Mouse (Mus musculus) intestine, embryonic 14.5 days (tissue): ENCODE results near the gene Cenpc1. TPM values are rescaled to one million over a fixed set of nuclear protein-coding genes. Genes with fewer than 3 reads are reported as not detected.

Source experiments
- ATAC-seq: fragments of 200-750 bp; cut with Nextera tagmentation; replicated peaks from 2 replicates; pipeline ENCODE4 v1.8.0; 2017; ENCODE audit warnings: low read depth, moderate number of reproducible peaks, moderate TSS enrichment, moderate library complexity; ENCODE audit not compliant: low FRiP score, low TSS enrichment
- DNase-seq: peaks from one replicate; pipeline ENCODE4 v3.0.0-alpha.2; 2018; ENCODE audit warnings: low spot score
- H3K27ac ChIP-seq: fragments of 300-500 bp; sonication (generic); 2 replicates; pipeline ENCODE4 v1.5.1; 2014; ENCODE audit warnings: low read depth, mild to moderate bottlenecking, control low read depth
- H3K27me3 ChIP-seq: fragments of 300-500 bp; sonication (generic); replicated peaks from 2 replicates; pipeline ENCODE4 v1.6.1; 2014; ENCODE audit warnings: low read length, control low read depth; ENCODE audit not compliant: control insufficient read depth, insufficient read depth
- H3K36me3 ChIP-seq: fragments of 300-500 bp; sonication (generic); 2 replicates; pipeline ENCODE4 v1.6.1; 2014; ENCODE audit warnings: low read length, control low read depth; ENCODE audit not compliant: control insufficient read depth, insufficient read depth
- H3K4me1 ChIP-seq: fragments of 300-500 bp; sonication (generic); replicated peaks from 2 replicates; pipeline ENCODE4 v1.6.1; 2014; ENCODE audit warnings: low read length, control low read depth, mixed read lengths; ENCODE audit not compliant: control insufficient read depth, insufficient read depth
- H3K4me2 ChIP-seq: fragments of 300-500 bp; sonication (generic); 2 replicates; pipeline ENCODE4 v1.6.1; 2014; ENCODE audit warnings: low read length
- H3K4me3 ChIP-seq: fragments of 300-500 bp; sonication (generic); 2 replicates; pipeline ENCODE4 v1.5.1; 2014; ENCODE audit warnings: low read depth, low read length, control low read depth, mixed read lengths
- H3K9ac ChIP-seq: fragments of 300-500 bp; sonication (generic); 2 replicates; pipeline ENCODE4 v1.6.1; 2014; ENCODE audit warnings: mild to moderate bottlenecking, low read length
- H3K9me3 ChIP-seq: fragments of 300-500 bp; sonication (generic); 2 replicates; pipeline ENCODE4 v1.6.1; 2016; ENCODE audit warnings: low read length, control low read depth; ENCODE audit not compliant: control insufficient read depth
- WGBS: fragments of 180-500 bp; shearing (Covaris S2); extraction: QIAGEN DNeasy Blood & Tissue Kit; methylation state at CpG from one replicate; pipeline ENCODE4 v1.1.7; 2014; 5-methylcytosine and 5-hydroxymethylcytosine counted together
- polyA plus RNA-seq: library from polyadenylated mRNA; unstranded; fragments of >200 nt; fragmentation: Nextera tagmentation; extraction: Ambion mirVana; gene quantifications from 2 replicates; pipeline ENCODE4 v1.2.1, GENCODE M21; 2014

Cenpc1 gene
- polyA plus RNA-seq, 1 experiment from 2014 or later, result 30.5 TPM

GRCm38 (mm10) chr5:86065876-86066550 lies 630 bp upstream of the Cenpc1 start:
- H3K4me1 ChIP-seq, result no peaks in the 10 kb centered on the region
- ATAC-seq, result peak; percentile 67
- no peaks in the 10 kb centered on the region for H3K9me3 ChIP-seq
- H3K27ac ChIP-seq, result peak overlapping the region; percentile 77
- H3K27me3 ChIP-seq, result no peaks in the 10 kb centered on the region
- peak overlapping the region; percentile 81 for H3K4me2 ChIP-seq
- DNase-seq, result no peak
- H3K9ac ChIP-seq, result peak overlapping the region; percentile 41
- peak overlapping the region; percentile 75 for H3K4me3 ChIP-seq
- H3K36me3 ChIP-seq, result no peaks in the 10 kb centered on the region
- under 1% methylated on average over 17 of the region's 17 CpGs for WGBS

GRCm38 (mm10) chr5:86063501-86063900 lies 1.9 kb downstream of the Cenpc1 start:
- Histone ChIP-seq H3K9ac (no peak overlapping the region), H3K4me2 (peak overlapping the region; percentile 60; the same call in 1 of the 2 replicates), H3K27me3 (no peaks in the 10 kb centered on the region), H3K4me1 (no peaks in the 10 kb centered on the region), H3K9me3 (no peaks in the 10 kb centered on the region), H3K4me3 (no peak overlapping the region), H3K36me3 (peaks cover 10% of the 10 kb centered on the region; the same call in 1 of the 2 replicates), H3K27ac (no peak overlapping the region)
- no peak for ATAC-seq
- 100% methylated on average over 1 of the region's 1 CpGs for WGBS
- no peak for DNase-seq

GRCm38 (mm10) chr5:86029820-86030219 lies 35.6 kb downstream of the Cenpc1 start:
- Histone ChIP-seq H3K27ac (no peak overlapping the region), H3K4me2 (no peak overlapping the region), H3K4me3 (no peak overlapping the region), H3K9me3 (no peaks in the 10 kb centered on the region), H3K4me1 (no peaks in the 10 kb centered on the region), H3K36me3 (peaks cover 70% of the 10 kb centered on the region), H3K27me3 (no peaks in the 10 kb centered on the region), H3K9ac (no peak overlapping the region)
- ATAC-seq, result no peak
- 81% methylated on average over 2 of the region's 2 CpGs for WGBS
- DNase-seq, result no peak

- no peak overlapping the region for H3K27ac ChIP-seq
- H3K4me2 ChIP-seq, result no peak overlapping the region
- DNase-seq (no peak), ATAC-seq (no peak)
- no peak overlapping the region for H3K4me3 ChIP-seq
- H3K4me1 ChIP-seq, result no peaks in the 10 kb centered on the region
- WGBS, result 94% methylated on average over 6 of the region's 6 CpGs
- H3K9me3 ChIP-seq, result no peaks in the 10 kb centered on the region
- no peaks in the 10 kb centered on the region for H3K27me3 ChIP-seq
- H3K9ac ChIP-seq, result no peak overlapping the region
- no peaks in the 10 kb centered on the region for H3K36me3 ChIP-seq
Measured at GRCm38 (mm10) chr5:85996545-85997510, 68.6 kb downstream of the Cenpc1 start.

GRCm38 (mm10) chr5:85994551-85994950 lies 70.8 kb downstream of the Cenpc1 start:
- no peak for ATAC-seq
- Histone ChIP-seq H3K27ac (no peak overlapping the region), H3K27me3 (no peaks in the 10 kb centered on the region), H3K4me1 (no peaks in the 10 kb centered on the region), H3K4me3 (no peak overlapping the region), H3K9ac (no peak overlapping the region), H3K4me2 (no peak overlapping the region), H3K9me3 (no peaks in the 10 kb centered on the region), H3K36me3 (no peaks in the 10 kb centered on the region)
- no peak for DNase-seq
- WGBS, result 58% methylated on average over 1 of the region's 1 CpGs

DNA sequence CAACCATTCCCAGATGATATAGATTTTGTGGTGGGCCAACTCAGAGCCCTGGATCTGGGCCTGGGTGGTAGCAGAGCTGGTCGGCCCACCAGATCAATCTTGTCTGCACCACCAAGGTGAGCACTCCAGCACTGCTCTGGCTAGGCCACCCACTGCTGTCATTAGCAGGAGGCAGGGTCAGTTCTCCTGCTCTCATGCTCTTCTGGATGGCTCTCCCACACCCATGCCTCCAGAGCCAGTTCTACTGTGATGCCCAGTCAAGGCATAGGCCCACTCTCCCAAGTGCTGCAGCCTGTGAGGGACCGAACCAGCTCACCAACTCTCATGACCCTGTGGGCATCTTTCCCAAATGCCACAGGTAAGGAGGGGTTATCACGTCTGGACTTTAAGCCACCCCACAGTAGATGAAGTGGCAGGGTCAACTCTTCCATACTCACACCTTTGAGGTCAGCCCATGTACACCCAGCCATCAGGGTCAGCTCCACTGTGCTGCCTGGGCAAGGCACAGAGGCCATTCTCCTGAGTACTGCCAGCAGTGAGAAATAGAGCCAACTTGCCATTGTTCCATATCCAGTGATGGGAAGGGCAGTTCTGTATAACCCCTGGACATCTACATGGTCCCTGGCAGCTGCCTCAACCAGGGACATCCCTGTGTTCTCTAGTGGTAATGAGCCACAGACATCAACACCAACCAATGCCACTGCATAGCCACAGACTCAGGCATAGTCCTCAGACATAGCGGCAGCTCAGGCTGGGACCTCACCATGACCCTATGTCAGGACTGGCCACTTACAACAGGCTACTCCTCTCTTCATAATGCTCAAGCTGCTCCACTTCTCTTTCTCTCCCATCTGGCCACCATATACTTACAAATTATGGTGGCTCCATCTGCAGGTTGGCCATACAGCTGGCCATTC lies 72.3 kb downstream of the Cenpc1 start:
- H3K9me3 ChIP-seq, result no peaks in the 10 kb centered on the region
- H3K36me3 ChIP-seq, result no peaks in the 10 kb centered on the region
- 81% methylated on average over 4 of the region's 4 CpGs for WGBS
- H3K4me1 ChIP-seq, result no peaks in the 10 kb centered on the region
- H3K9ac ChIP-seq, result no peak overlapping the region
- no peak overlapping the region for H3K27ac ChIP-seq
- ATAC-seq (0 out of 2 replicates have a peak, but pooled peaks have one; percentile 32), DNase-seq (no peak)
- no peaks in the 10 kb centered on the region for H3K27me3 ChIP-seq
- H3K4me3 ChIP-seq, result no peak overlapping the region
- no peak overlapping the region for H3K4me2 ChIP-seq

- no peaks in the 10 kb centered on the region for H3K4me1 ChIP-seq
- no peaks in the 10 kb centered on the region for H3K36me3 ChIP-seq
- no peak overlapping the region for H3K4me3 ChIP-seq
- H3K9ac ChIP-seq, result no peak overlapping the region
- no peak for DNase-seq
- no peak overlapping the region for H3K27ac ChIP-seq
- H3K4me2 ChIP-seq, result no peak overlapping the region
- 40% methylated on average over 1 of the region's 1 CpGs for WGBS
- no peak for ATAC-seq
- no peaks in the 10 kb centered on the region for H3K27me3 ChIP-seq
- H3K9me3 ChIP-seq, result no peaks in the 10 kb centered on the region
Measured at GRCm38 (mm10) chr5:85992055-85992454, 73.3 kb downstream of the Cenpc1 start.

- H3K27ac ChIP-seq, result no peak overlapping the region
- H3K36me3 ChIP-seq, result no peaks in the 10 kb centered on the region
- H3K4me2 ChIP-seq, result no peak overlapping the region
- no peaks in the 10 kb centered on the region for H3K4me1 ChIP-seq
- H3K9ac ChIP-seq, result no peak overlapping the region
- DNase-seq (no peak), ATAC-seq (no peak)
- H3K4me3 ChIP-seq, result no peak overlapping the region
- H3K9me3 ChIP-seq, result no peaks in the 10 kb centered on the region
- WGBS, result 88% methylated on average over 2 of the region's 2 CpGs
- no peaks in the 10 kb centered on the region for H3K27me3 ChIP-seq
Measured at GRCm38 (mm10) chr5:85987516-85987863, 77.9 kb downstream of the Cenpc1 start.
